Mouse (Mus musculus): ENCODE results near the gene Ociad1.
A peak's percentile ranks its signal among the peaks of the same experiment; 100 is the strongest.

Ociad1 gene

GRCm38 (mm10) chr5:73339779-73340722 is 47.5 kb downstream of the Ociad1 start:
- DNase-seq (ENCODE audit: low spot score in 2 of 2): no peak

DNA sequence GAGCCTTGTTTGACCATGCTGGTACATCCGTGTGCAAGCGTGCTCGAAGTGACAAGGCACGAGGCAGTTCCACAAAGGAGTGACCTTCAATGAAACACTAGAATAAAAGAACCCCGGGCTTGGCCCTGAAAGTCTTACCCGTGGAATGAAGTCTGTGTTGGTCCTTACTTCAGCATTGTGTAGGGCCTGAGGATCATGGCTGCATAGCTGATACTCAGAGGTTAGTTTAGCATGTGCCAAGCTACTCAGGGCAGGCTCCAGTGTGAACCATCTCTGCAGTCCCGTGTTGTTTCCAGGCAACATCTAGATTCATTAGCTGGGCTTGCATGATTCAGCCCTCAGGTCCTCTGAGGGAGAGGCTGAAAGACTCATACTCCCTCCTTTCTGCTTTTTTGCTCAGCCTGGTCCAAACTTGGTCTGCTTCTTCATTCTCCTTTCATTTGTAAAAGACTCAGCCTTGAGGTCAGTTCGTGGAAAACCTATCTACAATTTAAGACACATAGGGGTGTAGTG is 48.2 kb downstream of the Ociad1 start, which contains the start of gene Ociad2:
TSS of gene Ociad2 (minus strand) at position 306 of the 513 bp plus-strand sequence.
- no peak for DNase-seq (ENCODE audit: low spot score in 2 of 2)

- DNase-seq (ENCODE audit: low spot score in 2 of 2): no peak
Observed at GRCm38 (mm10) chr5:73342701-73343355, 50.2 kb downstream of the Ociad1 start.

GRCm38 (mm10) chr5:73344310-73344709 is 51.7 kb downstream of the Ociad1 start:
- peak; percentile 56 to 76 for DNase-seq (ENCODE audit: low spot score in 2 of 2)

- DNase-seq (ENCODE audit: low spot score in 2 of 2): no peak
Observed at GRCm38 (mm10) chr5:73345254-73345653, 52.7 kb downstream of the Ociad1 start.

GRCm38 (mm10) chr5:73349514-73349913 is 56.9 kb downstream of the Ociad1 start:
- no peak for DNase-seq (ENCODE audit: low spot score in 2 of 2)

DNA sequence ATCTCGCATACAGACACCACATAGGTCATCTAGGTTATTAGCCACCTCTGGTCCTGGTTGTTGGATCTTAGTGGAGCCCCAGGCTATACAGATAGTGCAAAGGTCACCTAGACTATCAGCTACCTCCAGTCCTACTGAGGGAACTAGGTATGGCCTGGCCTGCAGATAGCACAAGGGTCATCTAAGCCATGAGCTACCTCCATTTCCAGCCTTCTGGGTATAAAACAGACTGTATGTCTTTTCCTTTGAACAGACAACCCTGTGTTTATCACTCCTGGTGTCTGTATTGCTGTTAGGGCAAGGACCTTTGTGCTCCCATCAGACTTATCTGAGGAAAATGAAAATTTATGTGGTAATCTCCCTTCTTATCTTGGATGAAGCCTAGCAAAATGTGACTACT is 59.2 kb downstream of the Ociad1 start:
- DNase-seq (ENCODE audit: low spot score in 2 of 2): no peak

GRCm38 (mm10) chr5:73353519-73353918 is 60.9 kb downstream of the Ociad1 start:
- DNase-seq (ENCODE audit: low spot score in 2 of 2): no peak

- DNase-seq (ENCODE audit: low spot score in 2 of 2): no peak
Observed at GRCm38 (mm10) chr5:73353978-73354377, 61.4 kb downstream of the Ociad1 start.

DNA sequence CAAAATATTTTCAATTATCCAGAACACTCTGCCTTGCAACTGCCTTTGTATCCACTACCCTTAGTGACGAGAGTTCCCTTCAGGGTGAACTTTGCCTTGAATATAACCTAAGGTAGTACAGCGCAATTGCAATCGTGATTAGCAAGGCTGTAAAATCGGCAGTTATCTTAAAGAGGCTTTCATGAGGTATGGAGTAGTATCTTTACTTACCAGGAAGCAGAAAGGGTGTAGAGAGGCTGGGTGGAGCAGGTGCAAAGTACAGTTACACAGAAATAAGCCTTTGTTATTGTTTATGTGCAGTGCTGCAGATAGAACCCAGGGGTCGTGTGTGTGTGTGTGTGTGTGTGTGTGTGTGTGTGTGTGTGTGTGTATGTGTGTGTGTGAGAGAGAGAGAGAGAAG is 62.8 kb downstream of the Ociad1 start:
- no peak for DNase-seq (ENCODE audit: low spot score in 2 of 2)

GRCm38 (mm10) chr5:73359134-73359751 is 66.7 kb downstream of the Ociad1 start:
- DNase-seq (ENCODE audit: low spot score in 2 of 2): no peak

DNA sequence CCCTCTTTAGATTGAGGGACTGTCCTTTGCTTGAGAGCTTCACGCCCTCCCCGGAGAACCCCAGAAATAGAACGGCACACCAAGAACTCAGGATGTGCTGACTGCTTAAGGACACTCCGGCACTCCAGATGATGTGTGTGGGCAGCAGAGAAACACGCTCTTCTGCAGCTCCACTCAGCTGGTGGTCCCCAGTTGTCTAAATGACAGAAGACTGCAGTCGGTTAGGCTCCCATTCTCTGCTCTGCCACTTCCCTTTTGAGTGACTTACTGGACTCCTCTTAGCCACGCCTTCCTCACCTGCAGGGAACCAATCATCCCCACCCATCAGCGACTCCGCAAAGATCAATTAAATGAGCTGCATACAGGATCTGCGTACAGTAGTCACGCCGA is 67.2 kb downstream of the Ociad1 start:
- peak in 1 of 2 experiments; percentile 62 for DNase-seq (ENCODE audit: low spot score in 2 of 2)

- DNase-seq (ENCODE audit: low spot score in 2 of 2): no peak
Observed at GRCm38 (mm10) chr5:73360240-73360639, 67.7 kb downstream of the Ociad1 start.

GRCm38 (mm10) chr5:73362338-73362737 is 69.8 kb downstream of the Ociad1 start:
- no peak for DNase-seq (ENCODE audit: low spot score in 2 of 2)

DNA sequence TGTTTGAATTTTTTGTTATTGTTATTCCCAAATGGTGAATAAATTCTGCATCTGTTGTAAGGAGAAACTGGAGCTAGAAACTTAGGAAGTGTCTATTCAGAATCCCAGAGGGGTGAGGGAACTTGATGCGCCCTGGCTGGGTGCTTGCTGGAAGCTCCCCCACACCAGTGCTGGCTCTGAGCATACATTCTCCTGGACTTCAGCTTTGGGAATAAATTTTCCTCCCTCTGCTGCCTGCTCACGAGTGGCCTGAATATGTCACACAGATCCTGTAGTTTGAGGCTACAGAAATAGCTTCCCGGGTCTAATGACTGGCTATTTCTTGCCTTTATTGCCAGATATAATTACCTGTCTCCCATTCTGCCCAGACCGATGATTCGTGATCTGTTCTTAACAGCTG is 70.2 kb downstream of the Ociad1 start:
- DNase-seq (ENCODE audit: low spot score in 2 of 2): no peak
